Mouse (Mus musculus): Measurements from ENCODE around the gene Il5ra. TPM values are rescaled to one million over a fixed set of nuclear protein-coding genes. Genes with fewer than 3 reads are reported as not detected.

Il5ra gene
- not detected in 2 replicates for polyA plus RNA-seq (2015; fragmentation: Nextera tagmentation; extraction: Ambion mirVana)

- Histone ChIP-seq H3K9ac (ENCODE audit: low read depth, low read length) (no peak within 1 kb of the TSS), H3K27ac (ENCODE audit: low read depth, low read length) (no peak within 1 kb of the TSS), H3K4me1 (replicated peaks; ENCODE audit: control insufficient read depth, insufficient read depth, low read length) (no peaks in the 10 kb centered on the region), H3K4me2 (replicated peaks; ENCODE audit: low read depth) (no peak within 1 kb of the TSS), H3K27me3 (replicated peaks; ENCODE audit: control insufficient read depth, insufficient read depth, low read length) (no peaks in the 10 kb centered on the region), H3K9me3 (ENCODE audit: control insufficient read depth) (no peaks in the 10 kb centered on the region), H3K36me3 (ENCODE audit: control insufficient read depth, insufficient read depth) (no peaks in the 10 kb centered on the region), H3K4me3 (ENCODE audit: low read depth, low read length) (no peak within 1 kb of the TSS)
- 55% methylated on average over 6 of the region's 6 CpGs for WGBS
- ATAC-seq, result no peak
- no peak for TF ChIP-seq CTCF (IDR thresholded peaks at IDR 0.05; ENCODE audit: low read depth)
Observed at GRCm38 (mm10) chr6:106748887-106749388, at the start of gene Il5ra. TSS of gene Il5ra (minus strand) at chr6:106749037.

GRCm38 (mm10) chr6:106794094-106794814 is 45.4 kb upstream of the Il5ra start:
- no peaks in the 10 kb centered on the region for H3K9me3 ChIP-seq (ENCODE audit: control insufficient read depth)
- peaks cover 33% of the 10 kb centered on the region for H3K36me3 ChIP-seq (ENCODE audit: control insufficient read depth, insufficient read depth)
- 71% methylated on average over 13 of the region's 13 CpGs for WGBS
- H3K4me1 ChIP-seq (replicated peaks; ENCODE audit: control insufficient read depth, insufficient read depth, low read length), result peaks cover 4% of the 10 kb centered on the region; the same call in 1 of the 2 replicates
- H3K27ac ChIP-seq (ENCODE audit: low read depth, low read length), result peak overlapping the region; percentile 28
- no peak overlapping the region for H3K9ac ChIP-seq (ENCODE audit: low read depth, low read length)
- no peak overlapping the region for H3K4me2 ChIP-seq (replicated peaks; ENCODE audit: low read depth)
- no peaks in the 10 kb centered on the region for H3K27me3 ChIP-seq (replicated peaks; ENCODE audit: control insufficient read depth, insufficient read depth, low read length)
- ATAC-seq, result peak; percentile 53
- H3K4me3 ChIP-seq (ENCODE audit: low read depth, low read length), result no peak overlapping the region
- no peak for TF ChIP-seq CTCF (IDR thresholded peaks at IDR 0.05; ENCODE audit: low read depth)

- Histone ChIP-seq H3K4me3 (ENCODE audit: low read depth, low read length) (no peak overlapping the region), H3K9ac (ENCODE audit: low read depth, low read length) (no peak overlapping the region), H3K27me3 (replicated peaks; ENCODE audit: control insufficient read depth, insufficient read depth, low read length) (no peaks in the 10 kb centered on the region), H3K4me2 (replicated peaks; ENCODE audit: low read depth) (no peak overlapping the region), H3K36me3 (ENCODE audit: control insufficient read depth, insufficient read depth) (peaks cover 33% of the 10 kb centered on the region), H3K4me1 (replicated peaks; ENCODE audit: control insufficient read depth, insufficient read depth, low read length) (no peaks in the 10 kb centered on the region; the same call in 1 of the 2 replicates), H3K9me3 (ENCODE audit: control insufficient read depth) (no peaks in the 10 kb centered on the region), H3K27ac (ENCODE audit: low read depth, low read length) (peak overlapping the region; percentile 28)
- TF ChIP-seq CTCF (IDR thresholded peaks at IDR 0.05; ENCODE audit: low read depth), result no peak
- ATAC-seq, result no peak
- 90% methylated on average over 10 of the region's 10 CpGs for WGBS
Observed at GRCm38 (mm10) chr6:106793621-106794020, 44.8 kb upstream of the Il5ra start.

GRCm38 (mm10) chr6:106793088-106793487 is 44.3 kb upstream of the Il5ra start:
- Histone ChIP-seq H3K27me3 (replicated peaks; ENCODE audit: control insufficient read depth, insufficient read depth, low read length) (no peaks in the 10 kb centered on the region), H3K9ac (ENCODE audit: low read depth, low read length) (no peak overlapping the region), H3K4me1 (replicated peaks; ENCODE audit: control insufficient read depth, insufficient read depth, low read length) (no peaks in the 10 kb centered on the region), H3K4me2 (replicated peaks; ENCODE audit: low read depth) (no peak overlapping the region), H3K27ac (ENCODE audit: low read depth, low read length) (no peak overlapping the region), H3K9me3 (ENCODE audit: control insufficient read depth) (no peaks in the 10 kb centered on the region), H3K4me3 (ENCODE audit: low read depth, low read length) (no peak overlapping the region), H3K36me3 (ENCODE audit: control insufficient read depth, insufficient read depth) (peaks cover 36% of the 10 kb centered on the region)
- 92% methylated on average over 7 of the region's 7 CpGs for WGBS
- no peak for TF ChIP-seq CTCF (IDR thresholded peaks at IDR 0.05; ENCODE audit: low read depth)
- no peak for ATAC-seq

GRCm38 (mm10) chr6:106792486-106792885 is 43.6 kb upstream of the Il5ra start:
- peaks cover 38% of the 10 kb centered on the region for H3K36me3 ChIP-seq (ENCODE audit: control insufficient read depth, insufficient read depth)
- no peaks in the 10 kb centered on the region for H3K27me3 ChIP-seq (replicated peaks; ENCODE audit: control insufficient read depth, insufficient read depth, low read length)
- no peak overlapping the region for H3K27ac ChIP-seq (ENCODE audit: low read depth, low read length)
- no peak overlapping the region for H3K4me3 ChIP-seq (ENCODE audit: low read depth, low read length)
- TF ChIP-seq CTCF (IDR thresholded peaks at IDR 0.05; ENCODE audit: low read depth), result no peak
- no peak overlapping the region for H3K9ac ChIP-seq (ENCODE audit: low read depth, low read length)
- H3K9me3 ChIP-seq (ENCODE audit: control insufficient read depth), result no peaks in the 10 kb centered on the region
- WGBS, result 89% methylated on average over 5 of the region's 5 CpGs
- H3K4me1 ChIP-seq (replicated peaks; ENCODE audit: control insufficient read depth, insufficient read depth, low read length), result no peaks in the 10 kb centered on the region
- H3K4me2 ChIP-seq (replicated peaks; ENCODE audit: low read depth), result no peak overlapping the region
- ATAC-seq, result no peak

- ATAC-seq, result no peak
- Histone ChIP-seq H3K4me1 (replicated peaks; ENCODE audit: control insufficient read depth, insufficient read depth, low read length) (no peaks in the 10 kb centered on the region), H3K36me3 (ENCODE audit: control insufficient read depth, insufficient read depth) (peaks cover 38% of the 10 kb centered on the region), H3K9me3 (ENCODE audit: control insufficient read depth) (no peaks in the 10 kb centered on the region), H3K9ac (ENCODE audit: low read depth, low read length) (no peak overlapping the region), H3K4me2 (replicated peaks; ENCODE audit: low read depth) (no peak overlapping the region), H3K4me3 (ENCODE audit: low read depth, low read length) (no peak overlapping the region), H3K27ac (ENCODE audit: low read depth, low read length) (no peak overlapping the region), H3K27me3 (replicated peaks; ENCODE audit: control insufficient read depth, insufficient read depth, low read length) (no peaks in the 10 kb centered on the region)
- 88% methylated on average over 8 of the region's 8 CpGs for WGBS
- no peak for TF ChIP-seq CTCF (IDR thresholded peaks at IDR 0.05; ENCODE audit: low read depth)
Observed at GRCm38 (mm10) chr6:106791429-106791828, 42.6 kb upstream of the Il5ra start.

All from intestine, postnatal 0 days (tissue).